Mouse (Mus musculus): ENCODE measurements at regions not wholly inside any gene's neighbourhood (a gene's known extent, or its start where the extent isn't known, plus 50 kb on each side); places are given as distances from the start of the nearest gene placed in this dataset.

DNA sequence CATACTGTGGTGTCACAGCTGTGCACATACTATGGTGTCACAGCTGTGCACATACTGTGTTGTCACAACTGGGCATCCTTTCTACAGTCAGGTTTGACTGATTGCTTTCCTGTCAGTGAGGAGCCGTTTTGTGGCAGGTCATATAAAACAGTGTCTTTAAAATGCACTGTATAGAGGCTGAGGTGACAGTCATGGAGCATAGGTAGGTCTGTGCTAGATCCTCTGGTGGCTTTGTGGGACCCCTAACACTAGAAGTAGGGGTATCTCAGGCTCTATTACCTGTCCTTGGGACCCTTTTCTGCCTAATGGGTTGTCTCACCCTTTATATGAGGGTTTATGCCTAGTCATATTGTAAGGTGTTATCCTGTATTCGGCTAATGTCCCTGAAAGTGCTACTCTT lies 132.4 kb upstream of the Map3k7 start:
- H3K4me3 ChIP-seq = no peak overlapping the region
- no peak for TF ChIP-seq MYOG (IDR thresholded peaks at IDR 0.05; ENCODE audit: control insufficient read depth in 1 of 3, insufficient read depth in 1 of 3, insufficient read length in 2 of 3, low read depth in 2 of 3)
- no peak for TF ChIP-seq TCF3 (IDR thresholded peaks at IDR 0.05; ENCODE audit: insufficient read length, low read depth)
- TF ChIP-seq TCF12 (IDR thresholded peaks at IDR 0.05; ENCODE audit: insufficient read depth, poor library complexity, severe bottlenecking) = no peak
- TF ChIP-seq POLR2AphosphoS2 (IDR thresholded peaks at IDR 0.05; ENCODE audit: insufficient read length, low read depth) = no peak
- no peak for TF ChIP-seq SRF (IDR thresholded peaks at IDR 0.05; ENCODE audit: control insufficient read depth, insufficient read length, low read depth)
- no peak for TF ChIP-seq MAX (IDR thresholded peaks at IDR 0.05; ENCODE audit: low read depth)
- TF ChIP-seq POLR2A (IDR thresholded peaks at IDR 0.05; ENCODE audit: insufficient read length, low read depth) = no peak
- no peak for TF ChIP-seq MYOD1 (IDR thresholded peaks at IDR 0.05; ENCODE audit: control insufficient read depth in 1 of 3, insufficient read length in 2 of 3, low read depth in 2 of 3)
- TF ChIP-seq USF1 (IDR thresholded peaks at IDR 0.05; ENCODE audit: low read depth) = no peak
- no peak for TF ChIP-seq E2F4 (IDR thresholded peaks at IDR 0.05; ENCODE audit: insufficient read depth)
- no peak for TF ChIP-seq REST (IDR thresholded peaks at IDR 0.05; ENCODE audit: insufficient read depth, insufficient read length)
- TF ChIP-seq CEBPB (IDR thresholded peaks at IDR 0.05; ENCODE audit: insufficient read depth, poor library complexity, severe bottlenecking) = no peak

DNA sequence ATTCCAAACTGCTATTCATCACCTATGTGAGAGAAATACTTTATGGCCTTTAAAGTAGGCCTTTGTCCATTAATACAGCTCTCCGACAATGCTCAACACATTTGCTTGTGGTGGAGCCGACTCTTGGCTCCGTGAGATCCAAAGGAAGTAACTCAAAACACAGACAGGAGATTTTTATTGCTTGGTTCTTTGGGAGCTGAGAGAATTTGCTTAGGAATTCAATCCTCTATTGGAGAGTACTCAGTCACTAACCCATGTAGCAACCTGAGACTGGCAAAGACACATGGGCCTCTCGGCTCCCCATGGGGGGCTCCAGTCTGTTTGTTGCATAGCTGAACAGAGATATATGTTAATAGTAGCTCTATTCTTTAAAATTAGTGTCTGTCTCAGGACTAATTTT lies 130.1 kb upstream of the Map3k7 start:
- H3K4me3 ChIP-seq = no peak overlapping the region
- H3K79me2 ChIP-seq (ENCODE audit: control insufficient read depth, insufficient read depth) = no peaks in the 10 kb centered on the region
- H3ac ChIP-seq (ENCODE audit: control insufficient read depth, insufficient read length) = no peak overlapping the region
- no peaks in the 10 kb centered on the region for H3K36me3 ChIP-seq (ENCODE audit: control insufficient read depth, insufficient read depth)
- H3K27me3 ChIP-seq (ENCODE audit: control insufficient read depth, insufficient read depth, insufficient read length) = no peaks in the 10 kb centered on the region
- TF ChIP-seq TCF3 (IDR thresholded peaks at IDR 0.05; ENCODE audit: insufficient read length, low read depth) = no peak
- no peak for TF ChIP-seq POLR2AphosphoS2 (IDR thresholded peaks at IDR 0.05; ENCODE audit: insufficient read length, low read depth)
- no peak for TF ChIP-seq REST (IDR thresholded peaks at IDR 0.05; ENCODE audit: insufficient read depth, insufficient read length)
- TF ChIP-seq MYOD1 (IDR thresholded peaks at IDR 0.05; ENCODE audit: control insufficient read depth in 1 of 3, insufficient read length in 2 of 3, low read depth in 2 of 3) = no peak
- TF ChIP-seq E2F4 (IDR thresholded peaks at IDR 0.05; ENCODE audit: insufficient read depth) = no peak
- H3K4me2 ChIP-seq (ENCODE audit: low read depth) = no peak overlapping the region

More for the DNA sequence above, 132.4 kb upstream of the Map3k7 start:
- Histone ChIP-seq H3K79me2 (ENCODE audit: control insufficient read depth, insufficient read depth) (no peaks in the 10 kb centered on the region), H3K36me3 (ENCODE audit: control insufficient read depth, insufficient read depth) (no peaks in the 10 kb centered on the region), H3K27me3 (ENCODE audit: control insufficient read depth, insufficient read depth, insufficient read length) (no peaks in the 10 kb centered on the region), H3ac (ENCODE audit: control insufficient read depth, insufficient read length) (no peak overlapping the region), H3K4me2 (ENCODE audit: low read depth) (no peak overlapping the region)

DNA sequence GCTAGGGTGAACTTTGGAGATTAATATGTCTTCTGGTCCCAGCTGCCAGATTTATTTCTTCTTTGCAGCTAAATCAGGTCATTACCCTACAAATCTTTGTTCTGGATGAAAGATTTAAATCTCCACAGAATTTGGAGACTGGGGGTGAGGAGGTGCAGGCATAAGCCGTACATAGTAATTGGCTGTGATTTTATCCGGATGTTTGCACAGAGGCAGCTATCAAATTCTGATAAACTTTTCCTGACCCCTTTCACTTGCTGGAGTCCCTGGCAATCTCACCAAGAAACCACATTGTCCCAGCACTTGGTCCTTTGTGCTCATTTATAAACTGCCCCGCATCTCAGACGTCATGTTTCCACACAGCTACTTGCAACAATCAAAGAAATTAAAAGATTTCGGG lies 128.8 kb upstream of the Map3k7 start:
- Histone ChIP-seq H3K27me3 (ENCODE audit: control insufficient read depth, insufficient read depth, insufficient read length) (no peaks in the 10 kb centered on the region), H3K36me3 (ENCODE audit: control insufficient read depth, insufficient read depth) (no peaks in the 10 kb centered on the region), H3K4me3 (no peak overlapping the region), H3K79me2 (ENCODE audit: control insufficient read depth, insufficient read depth) (no peaks in the 10 kb centered on the region), H3K4me2 (ENCODE audit: low read depth) (no peak overlapping the region), H3ac (ENCODE audit: control insufficient read depth, insufficient read length) (no peak overlapping the region)
- no peak for TF ChIP-seq REST (IDR thresholded peaks at IDR 0.05; ENCODE audit: insufficient read depth, insufficient read length)
- no peak for TF ChIP-seq POLR2AphosphoS2 (IDR thresholded peaks at IDR 0.05; ENCODE audit: insufficient read length, low read depth)
- no peak for TF ChIP-seq CEBPB (IDR thresholded peaks at IDR 0.05; ENCODE audit: insufficient read depth, poor library complexity, severe bottlenecking)
- TF ChIP-seq SRF (IDR thresholded peaks at IDR 0.05; ENCODE audit: control insufficient read depth, insufficient read length, low read depth) = no peak
- TF ChIP-seq TCF12 (IDR thresholded peaks at IDR 0.05; ENCODE audit: insufficient read depth, poor library complexity, severe bottlenecking) = no peak
- no peak for TF ChIP-seq MYOG (IDR thresholded peaks at IDR 0.05; ENCODE audit: control insufficient read depth in 1 of 3, insufficient read depth in 1 of 3, insufficient read length in 2 of 3, low read depth in 2 of 3)
- TF ChIP-seq MYOD1 (IDR thresholded peaks at IDR 0.05; ENCODE audit: control insufficient read depth in 1 of 3, insufficient read length in 2 of 3, low read depth in 2 of 3) = no peak
- no peak for TF ChIP-seq MAX (IDR thresholded peaks at IDR 0.05; ENCODE audit: low read depth)
- no peak for TF ChIP-seq POLR2A (IDR thresholded peaks at IDR 0.05; ENCODE audit: insufficient read length, low read depth)
- no peak for TF ChIP-seq TCF3 (IDR thresholded peaks at IDR 0.05; ENCODE audit: insufficient read length, low read depth)
- TF ChIP-seq USF1 (IDR thresholded peaks at IDR 0.05; ENCODE audit: low read depth) = no peak
- no peak for TF ChIP-seq E2F4 (IDR thresholded peaks at IDR 0.05; ENCODE audit: insufficient read depth)

DNA sequence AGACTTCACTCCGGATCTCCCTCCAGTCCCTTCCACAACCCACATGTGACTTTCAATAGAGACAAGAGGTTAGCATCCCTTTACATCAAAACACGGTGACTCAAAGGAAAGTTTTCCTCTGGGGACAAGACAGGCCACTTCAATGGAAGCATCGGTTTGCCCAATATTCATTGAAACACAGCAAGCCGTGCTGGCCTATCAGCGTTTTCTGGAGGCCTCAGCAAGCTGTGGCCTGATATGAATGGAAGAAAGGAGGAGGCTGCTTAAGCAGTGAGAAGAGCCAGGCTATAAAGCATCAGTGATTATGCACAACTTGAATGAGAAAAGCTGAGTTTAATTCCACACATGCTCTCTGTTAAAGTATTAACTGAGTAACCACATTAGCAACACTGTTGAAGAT lies 125.3 kb upstream of the Map3k7 start:
- Histone ChIP-seq H3ac (ENCODE audit: control insufficient read depth, insufficient read length) (no peak overlapping the region), H3K27me3 (ENCODE audit: control insufficient read depth, insufficient read depth, insufficient read length) (no peaks in the 10 kb centered on the region), H3K4me3 (no peak overlapping the region), H3K4me2 (ENCODE audit: low read depth) (no peak overlapping the region), H3K36me3 (ENCODE audit: control insufficient read depth, insufficient read depth) (no peaks in the 10 kb centered on the region), H3K79me2 (ENCODE audit: control insufficient read depth, insufficient read depth) (no peaks in the 10 kb centered on the region)
- no peak for TF ChIP-seq USF1 (IDR thresholded peaks at IDR 0.05; ENCODE audit: low read depth)

DNA sequence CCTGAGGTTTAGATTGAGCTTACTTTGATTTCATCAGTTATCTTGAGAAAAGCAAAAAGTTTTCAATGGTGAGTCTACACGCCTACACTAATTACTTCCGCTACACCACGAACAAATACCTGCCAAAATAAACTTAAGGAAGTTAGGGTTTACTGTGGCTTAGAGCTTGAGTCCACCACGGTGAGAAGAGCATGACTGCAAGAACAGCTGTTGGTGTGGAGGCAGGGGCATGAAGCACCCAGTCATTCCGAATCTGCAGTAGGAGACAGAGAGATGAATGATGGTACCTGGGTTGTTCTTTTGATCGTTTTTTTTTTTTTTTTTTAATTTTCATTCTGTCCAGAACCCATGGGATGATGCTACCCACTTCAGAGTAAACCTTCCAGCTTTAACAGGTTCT lies 114.1 kb upstream of the Map3k7 start:
- Histone ChIP-seq H3K4me2 (ENCODE audit: low read depth) (peak overlapping the region; percentile 30), H3ac (ENCODE audit: control insufficient read depth, insufficient read length) (no peak overlapping the region), H3K27me3 (ENCODE audit: control insufficient read depth, insufficient read depth, insufficient read length) (no peaks in the 10 kb centered on the region), H3K79me2 (ENCODE audit: control insufficient read depth, insufficient read depth) (no peaks in the 10 kb centered on the region), H3K4me3 (no peak overlapping the region), H3K36me3 (ENCODE audit: control insufficient read depth, insufficient read depth) (no peaks in the 10 kb centered on the region)
- no peak for TF ChIP-seq SRF (IDR thresholded peaks at IDR 0.05; ENCODE audit: control insufficient read depth, insufficient read length, low read depth)
- peak in 2 of 3 experiments; percentile 70 to 82 for TF ChIP-seq MYOD1 (IDR thresholded peaks at IDR 0.05; ENCODE audit: control insufficient read depth in 1 of 3, insufficient read length in 2 of 3, low read depth in 2 of 3)
